Mouse (Mus musculus) olfactory bulb, adult 2 months (tissue): Measurements from ENCODE around the gene Gm21974.

Experiments
- CTCF ChIP-seq: fragments of 200-500 bp; IDR thresholded peaks from 2 replicates; pipeline ENCODE4 v1.5.1; 2012; ENCODE audit warnings: low read depth, mild to moderate bottlenecking, low read length, moderate library complexity; ENCODE audit not compliant: insufficient read depth
- POLR2A ChIP-seq: fragments of 200-500 bp; IDR thresholded peaks from 2 replicates; pipeline ENCODE4 v1.6.1; 2012; ENCODE audit warnings: mild to moderate bottlenecking, low read depth, low read length, moderate library complexity; ENCODE audit not compliant: insufficient read depth

DNA sequence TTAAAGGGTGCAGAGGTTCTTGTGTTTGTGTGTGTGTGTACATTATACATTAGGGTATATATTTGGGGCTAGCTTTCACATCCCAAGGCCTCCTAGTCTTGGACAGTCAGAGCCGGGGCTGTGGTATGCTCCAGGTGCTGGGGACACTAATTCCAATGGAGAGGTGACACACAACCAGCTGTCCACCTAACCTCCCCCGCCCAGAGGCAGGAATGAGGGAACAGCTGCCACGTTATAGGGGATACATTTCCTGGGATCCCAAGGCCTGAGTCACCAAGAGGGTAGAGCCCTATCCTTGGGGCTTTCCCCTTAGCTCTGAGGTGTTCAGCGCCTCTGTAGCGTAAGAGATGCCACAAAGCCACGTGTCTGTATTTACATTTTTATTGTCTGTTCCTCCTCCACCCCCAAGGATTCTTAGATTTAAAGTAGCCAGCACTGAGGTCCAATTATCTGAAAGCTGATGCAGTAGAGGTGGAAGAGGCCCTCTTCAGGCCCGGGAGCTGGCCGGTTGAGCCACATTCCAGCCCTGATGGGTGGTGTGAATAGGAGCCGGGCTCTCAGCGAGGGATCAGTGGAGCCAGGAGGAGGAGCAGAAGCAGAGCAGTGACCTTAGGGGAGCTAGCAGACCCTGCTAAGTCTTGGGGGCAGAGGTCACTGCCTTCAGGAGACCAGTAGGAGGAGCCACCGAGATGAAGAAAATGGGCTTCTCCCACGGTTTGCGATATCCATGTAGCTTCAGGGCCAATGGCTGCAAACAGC, 37.2 kb upstream of the Gm21974 start:
- TF ChIP-seq CTCF (no peak), POLR2A (no peak)
